Mouse (Mus musculus): ENCODE data around the gene Vav3. TPM values are rescaled to one million over a fixed set of nuclear protein-coding genes. Genes with fewer than 3 reads are reported as not detected.

Vav3 gene
- polyA plus RNA-seq, 1 experiment: 3.5 TPM

- Histone ChIP-seq H3K4me3 (ENCODE audit: insufficient read depth, low read depth, low read length) (no peak overlapping the region), H3K4me1 (ENCODE audit: control insufficient read depth, insufficient read depth, insufficient read length, low read length) (no peaks in the 10 kb centered on the region), H3K27ac (replicated peaks; ENCODE audit: low read depth, low read length) (no peak overlapping the region)
Observed at GRCm38 (mm10) chr3:109592970-109593369, 252.5 kb downstream of the Vav3 start.

- Histone ChIP-seq H3K4me1 (ENCODE audit: control insufficient read depth, insufficient read depth, insufficient read length, low read length) (no peaks in the 10 kb centered on the region), H3K27ac (replicated peaks; ENCODE audit: low read depth, low read length) (no peak overlapping the region), H3K4me3 (ENCODE audit: insufficient read depth, low read depth, low read length) (no peak overlapping the region)
Observed at GRCm38 (mm10) chr3:109596084-109596483, 255.6 kb downstream of the Vav3 start.

- H3K27ac ChIP-seq (replicated peaks; ENCODE audit: low read depth, low read length): no peak overlapping the region
- H3K4me1 ChIP-seq (ENCODE audit: control insufficient read depth, insufficient read depth, insufficient read length, low read length): no peaks in the 10 kb centered on the region
Observed at GRCm38 (mm10) chr3:109600699-109601451, 260.4 kb downstream of the Vav3 start.

GRCm38 (mm10) chr3:109602753-109603152 is 262.3 kb downstream of the Vav3 start:
- H3K27ac ChIP-seq (replicated peaks; ENCODE audit: low read depth, low read length): no peak overlapping the region
- no peak overlapping the region for H3K4me3 ChIP-seq (ENCODE audit: insufficient read depth, low read depth, low read length)
- no peaks in the 10 kb centered on the region for H3K4me1 ChIP-seq (ENCODE audit: control insufficient read depth, insufficient read depth, insufficient read length, low read length)

More at GRCm38 (mm10) chr3:109600699-109601451, 260.4 kb downstream of the Vav3 start:
- no peak overlapping the region for H3K4me3 ChIP-seq (ENCODE audit: insufficient read depth, low read depth, low read length)

- H3K4me3 ChIP-seq (ENCODE audit: insufficient read depth, low read depth, low read length): no peak overlapping the region
- no peaks in the 10 kb centered on the region for H3K4me1 ChIP-seq (ENCODE audit: control insufficient read depth, insufficient read depth, insufficient read length, low read length)
- no peak overlapping the region for H3K27ac ChIP-seq (replicated peaks; ENCODE audit: low read depth, low read length)
Observed at GRCm38 (mm10) chr3:109606121-109606520, 265.7 kb downstream of the Vav3 start.

- Histone ChIP-seq H3K27ac (replicated peaks; ENCODE audit: low read depth, low read length) (no peak overlapping the region), H3K4me3 (ENCODE audit: insufficient read depth, low read depth, low read length) (no peak overlapping the region), H3K4me1 (ENCODE audit: control insufficient read depth, insufficient read depth, insufficient read length, low read length) (no peaks in the 10 kb centered on the region; the same call in 1 of the 2 replicates)
Observed at GRCm38 (mm10) chr3:109621721-109622120, 281.3 kb downstream of the Vav3 start.

GRCm38 (mm10) chr3:109622361-109622760 is 281.9 kb downstream of the Vav3 start:
- H3K4me3 ChIP-seq (ENCODE audit: insufficient read depth, low read depth, low read length): no peak overlapping the region
- no peak overlapping the region for H3K27ac ChIP-seq (replicated peaks; ENCODE audit: low read depth, low read length)
- H3K4me1 ChIP-seq (ENCODE audit: control insufficient read depth, insufficient read depth, insufficient read length, low read length): no peaks in the 10 kb centered on the region; the same call in 1 of the 2 replicates

- Histone ChIP-seq H3K4me1 (ENCODE audit: control insufficient read depth, insufficient read depth, insufficient read length, low read length) (no peaks in the 10 kb centered on the region; the same call in 1 of the 2 replicates), H3K27ac (replicated peaks; ENCODE audit: low read depth, low read length) (no peak overlapping the region), H3K4me3 (ENCODE audit: insufficient read depth, low read depth, low read length) (no peak overlapping the region)
Observed at GRCm38 (mm10) chr3:109622816-109623215, 282.4 kb downstream of the Vav3 start.

GRCm38 (mm10) chr3:109623770-109624169 is 283.3 kb downstream of the Vav3 start:
- H3K4me3 ChIP-seq (ENCODE audit: insufficient read depth, low read depth, low read length): no peak overlapping the region
- no peak overlapping the region for H3K27ac ChIP-seq (replicated peaks; ENCODE audit: low read depth, low read length)
- H3K4me1 ChIP-seq (ENCODE audit: control insufficient read depth, insufficient read depth, insufficient read length, low read length): no peaks in the 10 kb centered on the region; the same call in 1 of the 2 replicates

- Histone ChIP-seq H3K4me3 (ENCODE audit: insufficient read depth, low read depth, low read length) (no peak overlapping the region), H3K4me1 (ENCODE audit: control insufficient read depth, insufficient read depth, insufficient read length, low read length) (no peaks in the 10 kb centered on the region)
Observed at GRCm38 (mm10) chr3:109636045-109636444, 295.6 kb downstream of the Vav3 start.

GRCm38 (mm10) chr3:109639386-109639785 is 298.9 kb downstream of the Vav3 start:
- no peak overlapping the region for H3K27ac ChIP-seq (replicated peaks; ENCODE audit: low read depth, low read length)
- H3K4me1 ChIP-seq (ENCODE audit: control insufficient read depth, insufficient read depth, insufficient read length, low read length): no peaks in the 10 kb centered on the region
- H3K4me3 ChIP-seq (ENCODE audit: insufficient read depth, low read depth, low read length): no peak overlapping the region

More at GRCm38 (mm10) chr3:109636045-109636444, 295.6 kb downstream of the Vav3 start:
- no peak overlapping the region for H3K27ac ChIP-seq (replicated peaks; ENCODE audit: low read depth, low read length)

GRCm38 (mm10) chr3:109640796-109641195 is 300.3 kb downstream of the Vav3 start:
- no peak overlapping the region for H3K4me3 ChIP-seq (ENCODE audit: insufficient read depth, low read depth, low read length)
- no peak overlapping the region for H3K27ac ChIP-seq (replicated peaks; ENCODE audit: low read depth, low read length)
- H3K4me1 ChIP-seq (ENCODE audit: control insufficient read depth, insufficient read depth, insufficient read length, low read length): no peaks in the 10 kb centered on the region

GRCm38 (mm10) chr3:109648242-109648641 is 307.8 kb downstream of the Vav3 start:
- Histone ChIP-seq H3K4me3 (ENCODE audit: insufficient read depth, low read depth, low read length) (no peak overlapping the region), H3K4me1 (ENCODE audit: control insufficient read depth, insufficient read depth, insufficient read length, low read length) (no peaks in the 10 kb centered on the region), H3K27ac (replicated peaks; ENCODE audit: low read depth, low read length) (no peak overlapping the region)

GRCm38 (mm10) chr3:109651479-109651878 is 311.0 kb downstream of the Vav3 start:
- no peak overlapping the region for H3K4me3 ChIP-seq (ENCODE audit: insufficient read depth, low read depth, low read length)
- no peak overlapping the region for H3K27ac ChIP-seq (replicated peaks; ENCODE audit: low read depth, low read length)
- H3K4me1 ChIP-seq (ENCODE audit: control insufficient read depth, insufficient read depth, insufficient read length, low read length): no peaks in the 10 kb centered on the region

GRCm38 (mm10) chr3:109652860-109653631 is 312.6 kb downstream of the Vav3 start:
- Histone ChIP-seq H3K27ac (replicated peaks; ENCODE audit: low read depth, low read length) (no peak overlapping the region), H3K4me3 (ENCODE audit: insufficient read depth, low read depth, low read length) (no peak overlapping the region), H3K4me1 (ENCODE audit: control insufficient read depth, insufficient read depth, insufficient read length, low read length) (no peaks in the 10 kb centered on the region)
